7 mouse cellular contexts compared by ENCODE assay signal in genomic region chr12:111945115-111945514, GRCm38 (mm10). TPM values are rescaled to one million over a fixed set of nuclear protein-coding genes. Genes with fewer than 3 reads are reported as not detected.
A peak's percentile ranks its signal among the peaks of the same experiment; 100 is the strongest.
DNase-seq lines count a peak whose midpoint lies in the region; ATAC-seq and TF ChIP-seq lines count a peak whose summit lies in the region.

No protein-coding gene starts in this region.

- intact Hi-C loops in heart, postnatal 25 days (cut with DNase I), result loop anchor here (5.0 kb wide), 2 partner anchors 38 to 208 kb away; partner anchors contain the start of gene Ppp1r13b

- peak overlapping the region; percentile 27 for H3K27ac ChIP-seq in bone marrow, adult 2 months (ENCODE audit: control insufficient read depth, insufficient read depth, low read depth, low read length, poor library complexity)
- H3K27ac ChIP-seq in liver, embryonic 12.5 days, result peak overlapping the region; percentile 94

- peak overlapping the region; percentile 64 for H3K9ac ChIP-seq in liver, embryonic 12.5 days

- peak; percentile 50 for ATAC-seq in liver, embryonic 12.5 days

- H3K4me2 ChIP-seq in liver, embryonic 12.5 days, result peak overlapping the region; percentile 73

- no peak for TF ChIP-seq CTCF in bone marrow, adult 2 months (IDR thresholded peaks at IDR 0.05; ENCODE audit: control insufficient read depth, insufficient read depth, low read length)

- no peaks in the 10 kb centered on the region for H3K27me3 ChIP-seq in liver, embryonic 12.5 days (replicated peaks)

- 5% methylated on average over 8 of the region's 8 CpGs for WGBS in bone marrow, adult 2 months
- 3% methylated on average over 8 of the region's 8 CpGs for WGBS in liver, embryonic 12.5 days (ENCODE audit: insufficient replicate concordance)

- H3K4me3 ChIP-seq in bone marrow, adult 2 months (replicated peaks; ENCODE audit: control insufficient read depth, low read depth, low read length), result no peak overlapping the region
- peak overlapping the region; percentile 57 for H3K4me3 ChIP-seq in liver, embryonic 12.5 days

- DNase-seq in 416B (ENCODE audit: low read depth), result peak; percentile 96
- DNase-seq in heart, postnatal 25 days (ENCODE audit: low spot score), result peak; percentile 71
- DNase-seq in testis, postnatal 10 days (ENCODE audit: low spot score), result peak; percentile 76
- no peak for DNase-seq in layer of hippocampus, adult 9-11 months
- DNase-seq in cerebellum, postnatal 25 days, result no peak

- H3K36me3 ChIP-seq in liver, embryonic 12.5 days, result peaks cover 7% of the 10 kb centered on the region; the same call in 1 of the 2 replicates

- no peaks in the 10 kb centered on the region for H3K9me3 ChIP-seq in liver, embryonic 12.5 days (replicated peaks)

- peaks cover 5% of the 10 kb centered on the region; the same call in 1 of the 2 replicates for H3K4me1 ChIP-seq in bone marrow, adult 2 months (ENCODE audit: control insufficient read depth, insufficient read depth, low read length)
- peaks cover 50% of the 10 kb centered on the region for H3K4me1 ChIP-seq in liver, embryonic 12.5 days

- TF ChIP-seq POLR2A in bone marrow, adult 2 months (IDR thresholded peaks at IDR 0.05; ENCODE audit: borderline replicate concordance, control insufficient read depth, low read depth, low read length), result no peak

RNA-seq across cellular contexts. Expression of gene Atp5mpl, which starts 21.7 kb away (rescaled TPM):
- 196 and 245 TPM in 2 replicates for polyA plus RNA-seq in bone marrow, adult 2 months (2011; ENCODE audit: insufficient read depth, insufficient read length, low replicate concordance, missing spikeins)
- total RNA-seq in heart, postnatal 25 days (2021), result 1,000 to 10,000 TPM; 1,393 to 1,435 TPM
- 593 and 604 TPM in 2 replicates for polyA plus RNA-seq in liver, embryonic 12.5 days (2016; fragmentation: Nextera tagmentation; extraction: Ambion mirVana)

RNA-seq across cellular contexts. Expression of gene Tdrd9, which starts 26.2 kb away (rescaled TPM):
- not detected in 2 replicates for polyA plus RNA-seq in bone marrow, adult 2 months (2011; ENCODE audit: insufficient read depth, insufficient read length, low replicate concordance, missing spikeins)
- under 1 TPM; 0.08 to 0.13 TPM for total RNA-seq in heart, postnatal 25 days (2021)
- 0.04 and 0.10 TPM in 2 replicates for polyA plus RNA-seq in liver, embryonic 12.5 days (2016; fragmentation: Nextera tagmentation; extraction: Ambion mirVana)

RNA-seq across cellular contexts. Expression of gene Rd3l, which starts 36.0 kb away (rescaled TPM):
- polyA plus RNA-seq in bone marrow, adult 2 months (2011; ENCODE audit: insufficient read depth, insufficient read length, low replicate concordance, missing spikeins), result not detected in 2 replicates
- under 1 TPM in 1 of 2 experiments, not detected in 1; 0.84 TPM for total RNA-seq in heart, postnatal 25 days (2021)
- polyA plus RNA-seq in liver, embryonic 12.5 days (2016; fragmentation: Nextera tagmentation; extraction: Ambion mirVana), result not detected in 2 replicates

RNA-seq across cellular contexts. Expression of gene Ppp1r13b, which starts 37.2 kb away (rescaled TPM):
- polyA plus RNA-seq in bone marrow, adult 2 months (2011; ENCODE audit: insufficient read depth, insufficient read length, low replicate concordance, missing spikeins), result 9.6 and 10.9 TPM in 2 replicates
- 10 to 100 TPM; 17.4 to 19.1 TPM for total RNA-seq in heart, postnatal 25 days (2021)
- polyA plus RNA-seq in liver, embryonic 12.5 days (2016; fragmentation: Nextera tagmentation; extraction: Ambion mirVana), result 7.3 and 8.1 TPM in 2 replicates

Comparison
In these comparisons a context has a peak if more than half of its experiments do, and no peak if none do; other contexts are left out.
1. DNase-seq: peak in 416B (single experiment), heart, postnatal 25 days (single experiment) and testis, postnatal 10 days (single experiment); none in layer of hippocampus, adult 9-11 months (single experiment) and cerebellum, postnatal 25 days (0 of 2).